Mouse (Mus musculus) thymus, postnatal 4 days (tissue): ENCODE data around the gene Fancg.

Experiments used
- DNase-seq: peaks from one replicate; pipeline ENCODE4 v3.0.0; 2021

The Fancg gene

DNA sequence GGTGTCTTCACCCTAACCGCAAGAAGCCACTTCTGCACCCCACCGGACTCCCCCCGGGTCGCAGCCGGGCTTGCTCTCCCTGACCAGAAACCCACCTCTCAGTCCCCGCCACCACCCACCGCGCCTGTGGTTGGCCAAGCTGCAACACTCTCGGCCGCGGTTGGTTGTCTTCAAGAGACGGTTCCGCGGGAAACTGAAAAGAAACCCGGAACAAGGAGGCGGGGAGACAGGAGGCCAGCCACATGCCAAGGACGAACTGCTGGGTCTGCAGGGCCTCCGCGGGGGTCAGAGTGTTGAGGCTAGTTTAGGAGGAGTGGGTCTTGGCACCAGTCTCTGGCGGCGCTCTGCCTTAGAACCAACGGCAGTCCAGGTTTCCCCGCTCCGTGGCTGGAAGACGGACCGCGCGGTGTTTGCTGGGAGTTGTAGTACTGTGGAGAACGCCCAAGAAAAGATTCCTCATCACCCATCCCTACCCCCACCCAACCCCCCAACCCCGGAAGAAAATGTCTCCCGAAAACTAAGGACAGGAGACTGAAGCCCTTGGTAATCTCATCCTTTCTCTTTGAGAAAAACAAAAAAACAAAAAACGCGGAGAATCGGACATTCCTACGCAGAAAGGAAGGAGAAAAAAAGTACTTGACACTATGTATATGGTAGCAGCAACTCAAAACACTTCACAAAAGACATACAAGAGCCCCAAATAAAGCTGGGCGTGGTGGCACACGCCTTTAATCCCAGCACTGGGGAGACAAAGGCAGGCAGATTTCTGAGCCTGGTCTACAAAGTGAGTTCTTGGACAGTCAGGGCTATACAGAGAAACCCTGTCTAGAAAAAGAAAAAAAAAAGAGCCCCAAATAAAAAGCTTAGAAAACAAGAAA lies at the start of gene Fancg:
TSS of gene Fancg (minus strand) at position 346 of the 878 bp plus-strand sequence.
- peak; percentile 89 for DNase-seq

DNA sequence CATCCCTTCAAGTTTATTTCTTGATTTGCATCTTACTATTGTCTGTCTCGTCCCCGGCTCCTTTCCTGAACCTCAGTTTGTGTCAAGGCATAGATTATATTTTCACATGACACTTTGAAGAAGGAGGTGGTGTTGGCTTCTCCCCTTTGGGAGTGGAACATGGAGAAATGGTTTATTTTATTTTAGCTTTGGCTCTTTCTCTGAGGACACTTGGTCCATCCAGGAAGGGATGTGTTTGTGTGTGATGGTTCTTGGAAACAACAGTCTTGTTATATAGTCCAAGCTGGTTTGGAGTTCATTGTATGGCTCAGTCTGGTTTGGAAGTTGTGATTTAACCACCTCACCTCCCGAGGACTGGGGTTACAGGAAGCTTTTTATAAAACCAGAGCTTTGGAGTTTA lies 49.4 kb upstream of the Fancg start:
- no peak for DNase-seq

DNA sequence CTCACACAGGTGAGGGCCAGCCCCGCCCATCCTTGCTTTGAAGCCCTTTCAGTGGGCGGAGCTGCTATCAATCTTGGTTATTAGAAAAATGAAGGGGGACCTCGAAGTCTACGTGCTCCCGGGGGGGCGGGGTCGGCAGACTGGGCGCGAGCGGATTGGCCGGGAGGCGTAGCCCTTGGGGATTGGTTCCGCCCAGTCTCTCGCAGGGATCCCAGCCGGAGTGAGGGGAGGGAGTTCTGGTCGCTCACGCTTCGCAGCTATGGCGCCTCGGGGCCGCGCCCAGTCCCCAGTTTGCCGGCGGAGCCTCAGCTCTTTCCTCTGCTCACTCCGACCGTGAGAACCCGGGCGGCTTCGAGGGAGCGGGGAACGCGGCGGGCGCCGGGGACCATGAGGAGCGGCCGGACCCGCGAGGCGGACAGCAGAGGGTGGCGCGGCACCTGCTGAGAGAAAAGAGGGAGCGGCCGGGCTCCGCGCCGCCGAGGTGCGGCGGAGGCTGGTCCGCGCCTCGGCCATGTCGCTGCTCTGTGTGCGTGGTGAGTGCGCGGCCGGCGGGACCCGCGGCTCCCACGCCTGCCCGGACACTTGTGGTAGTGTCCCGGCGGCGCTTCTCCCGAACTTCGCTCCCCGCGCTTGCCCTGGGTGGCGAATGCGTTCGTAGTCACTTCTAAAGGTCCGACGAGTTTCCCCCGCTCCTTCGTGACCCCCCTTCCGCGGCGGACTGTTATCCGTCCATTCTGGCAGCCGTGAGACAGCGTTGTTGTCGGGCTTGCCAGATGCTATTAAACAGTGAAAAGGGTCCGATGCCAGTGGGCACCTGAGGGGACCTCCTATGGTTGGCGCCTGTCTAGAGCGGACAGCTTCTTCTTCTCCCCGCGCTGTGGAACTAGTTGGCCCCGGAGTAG lies 48.7 kb upstream of the Fancg start, which contains the start of gene Unc13b:
TSS of gene Unc13b (plus strand) at position 201 of the 902 bp plus-strand sequence.
- peak; percentile 64 for DNase-seq

DNA sequence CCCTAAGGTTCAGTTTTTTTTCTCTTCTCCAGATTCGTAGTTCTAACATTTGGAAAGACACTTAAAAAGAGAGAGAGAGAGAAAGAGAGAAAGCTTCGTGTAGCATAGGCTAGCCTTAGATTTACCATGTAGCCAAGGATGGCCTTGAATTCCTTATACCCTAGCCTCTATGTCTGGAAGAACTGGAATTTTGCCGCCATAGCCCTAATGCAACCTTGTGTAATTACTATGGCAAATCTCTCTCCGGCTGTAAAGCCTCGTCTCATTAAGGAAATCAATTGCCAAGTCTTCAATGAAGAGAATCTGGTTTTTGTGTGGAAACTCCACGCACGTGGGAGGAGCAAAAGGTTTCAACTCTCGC lies 48.1 kb upstream of the Fancg start:
- DNase-seq = no peak

DNA sequence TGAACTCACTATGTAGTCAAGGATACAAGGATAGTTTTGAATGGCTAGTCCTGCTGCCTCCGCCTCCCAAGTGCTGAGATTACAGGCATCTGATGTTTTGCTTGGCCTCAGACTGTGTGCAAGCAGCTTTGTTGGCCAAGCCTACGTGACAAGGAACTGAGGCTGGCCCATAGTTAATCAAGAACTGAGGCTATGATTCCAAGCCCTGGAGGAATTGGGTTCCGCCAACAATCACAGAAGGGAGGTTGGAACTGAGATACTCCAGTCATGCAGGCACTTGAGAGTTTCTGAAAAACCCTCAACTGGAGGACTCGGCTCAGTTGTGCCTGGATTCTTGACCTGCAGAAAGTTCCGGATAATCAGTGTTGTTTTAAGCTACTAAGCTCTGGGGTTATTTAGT lies 47.3 kb upstream of the Fancg start:
- DNase-seq = no peak

DNA sequence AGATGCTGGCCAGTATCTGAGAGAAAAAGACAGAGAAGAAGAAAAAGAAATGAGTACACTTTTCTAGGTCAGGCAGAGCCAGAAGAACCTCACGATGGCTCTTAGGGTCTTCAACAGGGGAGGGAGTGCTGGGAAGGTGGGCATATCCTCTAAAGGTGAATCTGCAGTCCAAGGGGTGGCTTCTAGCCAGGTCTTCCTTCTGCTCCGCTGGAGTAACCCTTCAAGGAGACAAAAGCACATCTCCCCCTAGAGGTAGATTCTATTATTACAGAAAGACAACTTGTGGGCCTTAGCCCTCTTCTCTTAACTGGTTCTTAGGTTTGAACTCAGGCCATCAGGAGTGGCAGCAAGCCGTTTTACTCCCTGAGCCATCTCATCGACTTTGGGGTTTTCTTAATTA lies 42.3 kb upstream of the Fancg start:
- DNase-seq = no peak

DNA sequence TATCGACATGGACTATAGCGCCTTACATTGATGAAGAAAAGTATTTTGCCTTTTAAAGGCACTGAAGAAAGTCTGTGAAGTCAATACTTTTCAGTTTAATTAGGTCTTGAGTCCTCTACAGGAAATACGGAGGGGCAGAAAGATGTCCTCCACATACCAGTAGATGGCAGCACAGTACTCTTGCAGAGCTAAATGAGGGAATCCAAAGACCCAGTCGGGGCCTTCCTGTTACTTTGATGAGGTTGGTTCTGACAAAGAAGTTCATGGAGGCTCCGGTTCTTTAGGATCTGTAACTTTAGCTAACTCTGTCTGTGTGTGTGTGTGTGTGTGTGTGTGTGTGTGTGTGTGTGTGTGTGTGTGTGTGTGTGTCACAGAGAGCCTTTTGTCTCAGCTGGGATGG lies 36.9 kb upstream of the Fancg start:
- DNase-seq = peak; percentile 65

DNA sequence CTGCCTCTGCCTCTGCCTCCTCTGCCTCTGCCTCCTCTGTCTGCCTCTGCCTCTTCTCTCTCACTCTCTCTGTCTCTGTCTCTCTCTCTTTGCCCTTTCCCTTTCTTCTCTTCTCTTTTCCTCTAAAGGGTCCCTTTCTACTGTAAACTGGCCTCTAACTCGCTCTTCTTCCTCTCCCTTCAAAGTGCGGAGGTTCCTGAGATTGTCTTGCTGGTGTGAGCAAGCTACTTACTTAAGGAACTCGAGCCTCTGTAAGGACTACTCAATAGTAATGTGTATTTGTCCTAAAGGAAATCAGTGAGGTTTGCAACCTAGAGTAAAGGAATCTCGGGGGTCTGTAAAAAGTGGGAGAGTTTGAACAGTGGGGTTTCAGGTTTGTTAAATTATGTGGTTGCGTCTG lies 36.3 kb upstream of the Fancg start:
- no peak for DNase-seq

DNA sequence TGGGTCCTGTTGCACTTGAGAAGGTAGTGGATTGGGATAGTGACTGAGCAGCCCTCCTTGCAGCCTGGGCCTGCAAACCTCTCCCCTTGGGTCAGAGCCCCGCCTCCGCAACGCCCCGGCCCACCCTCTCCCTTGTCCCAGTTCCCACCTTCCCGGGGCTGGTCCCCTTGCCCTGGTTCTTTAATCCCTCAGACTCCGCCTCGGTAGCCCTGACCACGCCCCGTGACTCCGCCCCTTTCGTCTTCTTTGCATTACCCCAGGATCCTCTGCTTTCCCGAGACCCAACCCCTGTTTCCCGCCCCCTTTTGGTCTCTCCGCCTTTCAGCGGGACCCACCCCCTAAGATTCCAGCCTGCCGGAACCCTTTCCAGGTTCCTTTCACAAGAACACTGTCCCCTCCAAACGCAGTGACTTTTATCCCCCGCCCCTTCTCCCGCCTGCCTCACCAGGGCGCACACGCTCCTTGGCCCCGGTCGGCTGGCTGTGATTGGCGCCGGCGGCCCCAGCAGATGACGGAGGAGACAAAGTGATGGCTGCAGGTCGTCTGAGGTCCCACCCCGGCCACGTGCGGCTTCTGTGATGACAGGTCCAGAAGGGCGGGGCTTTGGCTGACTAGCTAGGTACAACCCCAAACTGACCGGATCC lies 35.5 kb upstream of the Fancg start, which contains the start of gene Fam214b:
TSS of gene Fam214b (minus strand) at position 562 of the 644 bp plus-strand sequence.
- DNase-seq = peak; percentile 90

DNA sequence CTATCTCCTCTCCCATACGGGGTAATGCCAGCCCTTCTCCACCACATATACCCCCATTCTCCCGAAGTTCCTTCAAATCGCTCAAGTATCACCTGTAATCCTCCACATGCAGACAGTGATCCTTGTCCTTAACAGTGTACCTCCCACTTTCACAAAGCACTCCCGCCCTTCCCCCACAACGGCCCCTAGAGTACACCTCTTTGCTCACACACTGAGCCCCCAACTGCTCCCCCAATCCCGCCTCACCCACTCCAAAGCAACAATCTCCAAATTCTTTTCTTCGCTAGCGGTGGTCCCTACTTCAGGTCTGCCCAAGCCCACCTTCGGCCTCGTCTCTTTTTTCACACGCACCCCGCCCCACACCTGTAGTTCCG lies 35.0 kb upstream of the Fancg start:
- no peak for DNase-seq

DNA sequence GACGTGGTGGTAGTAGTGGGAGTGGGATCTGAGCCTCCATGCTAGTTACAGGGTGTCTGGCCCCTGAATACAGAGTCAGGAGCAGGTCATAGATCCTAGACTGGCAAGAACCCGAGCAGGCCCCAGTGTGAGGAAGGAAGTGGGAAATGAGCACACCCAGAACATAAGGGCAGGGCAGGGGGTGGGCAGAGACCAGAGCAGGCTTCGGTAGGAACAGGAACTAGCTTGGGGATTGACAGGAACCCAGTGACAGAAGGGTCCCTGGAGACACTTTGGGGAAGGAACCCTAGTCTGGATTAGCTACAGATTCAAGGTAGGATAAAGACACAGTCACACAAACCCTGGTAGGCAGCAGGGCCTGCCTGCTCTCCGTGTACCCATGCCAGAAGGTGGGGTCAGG lies 34.4 kb upstream of the Fancg start:
- DNase-seq = no peak

DNA sequence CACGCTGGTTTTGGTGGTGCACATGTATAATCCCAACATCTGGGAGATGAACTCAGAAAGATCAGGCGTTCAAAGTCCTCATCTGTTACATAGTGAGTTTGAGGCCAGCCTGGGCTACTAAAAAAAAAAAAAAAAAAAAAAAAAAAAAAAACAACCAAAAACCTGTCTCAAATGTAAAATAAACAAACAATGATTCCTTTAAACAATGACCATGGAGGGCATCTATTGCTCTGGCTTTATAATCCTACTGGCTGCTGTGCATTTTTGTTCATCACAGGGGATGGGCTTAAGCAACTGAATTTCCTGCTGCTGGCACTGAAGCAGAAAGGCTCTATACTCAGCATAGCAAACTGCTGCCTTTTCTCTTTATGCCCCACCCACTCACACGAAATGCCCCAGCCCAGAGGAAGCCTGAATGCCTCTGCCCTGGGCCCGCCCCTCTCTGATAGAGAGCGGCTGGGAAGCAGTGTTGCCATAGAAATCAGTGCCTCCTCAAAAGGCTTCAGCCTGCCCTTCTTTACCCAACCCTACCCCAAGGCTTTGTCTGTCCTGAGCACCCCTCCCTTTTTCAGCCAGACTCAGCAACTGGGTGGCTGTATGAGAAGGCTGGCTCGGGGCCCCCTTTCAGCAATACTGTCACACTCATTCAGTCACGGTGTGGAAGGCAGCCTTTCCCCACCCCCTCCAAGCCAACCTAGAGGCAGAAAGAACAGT lies 33.5 kb upstream of the Fancg start:
- peak; percentile 66 for DNase-seq

DNA sequence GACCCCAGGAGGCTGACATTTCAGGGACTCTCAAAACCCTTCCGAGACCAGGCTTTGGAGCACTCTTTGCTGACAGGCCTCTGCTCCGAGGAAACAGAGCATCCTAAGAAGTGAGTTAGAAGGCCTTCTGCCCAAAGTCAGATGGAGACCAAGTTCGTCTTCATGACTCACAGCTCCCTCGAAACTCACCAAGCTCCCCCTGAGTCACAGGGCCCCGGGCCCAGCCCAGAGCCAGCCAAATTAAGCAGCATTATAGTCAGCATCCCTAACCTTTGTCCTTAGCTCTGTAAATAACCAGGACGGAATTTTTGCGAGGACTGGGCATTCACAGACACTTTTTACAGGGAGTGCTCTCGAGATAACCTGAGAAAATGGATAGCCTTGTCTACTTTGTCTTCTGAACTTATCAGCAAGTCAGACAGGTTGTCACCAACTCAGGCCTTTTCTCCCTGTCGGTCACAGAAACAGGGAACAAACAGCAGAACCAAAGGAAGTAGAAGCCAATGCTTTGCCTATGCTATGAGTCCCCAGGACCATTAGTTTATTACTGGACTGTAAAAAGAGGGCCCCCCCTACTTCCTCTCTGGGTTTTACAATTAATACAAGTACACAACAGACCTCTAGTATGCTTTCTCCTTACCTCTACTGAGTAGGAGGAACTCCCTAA lies 30.7 kb upstream of the Fancg start:
- DNase-seq = no peak

DNA sequence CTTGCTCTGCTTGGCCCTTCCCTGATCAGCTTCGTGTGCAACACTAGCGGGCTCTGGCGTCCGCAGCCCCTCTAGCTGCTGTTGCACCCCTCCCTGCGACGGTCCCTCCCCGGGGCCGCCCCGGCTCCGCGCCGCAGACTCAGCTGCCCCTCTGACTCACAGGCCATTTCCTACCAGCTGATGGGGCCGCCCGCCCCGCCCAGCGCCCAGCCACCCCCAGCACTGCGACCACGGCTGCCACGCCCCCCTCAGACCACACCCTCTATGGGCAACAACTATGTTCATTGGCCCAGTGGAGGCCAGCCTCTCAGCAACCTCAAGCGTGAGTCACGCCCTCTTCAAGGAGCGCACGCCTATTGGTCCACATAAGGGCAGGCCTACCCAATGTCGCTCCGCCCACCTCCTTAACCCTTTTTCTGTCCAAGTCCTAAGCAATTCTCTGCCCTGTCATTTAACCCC lies 29.8 kb upstream of the Fancg start:
- DNase-seq = peak; percentile 94

DNA sequence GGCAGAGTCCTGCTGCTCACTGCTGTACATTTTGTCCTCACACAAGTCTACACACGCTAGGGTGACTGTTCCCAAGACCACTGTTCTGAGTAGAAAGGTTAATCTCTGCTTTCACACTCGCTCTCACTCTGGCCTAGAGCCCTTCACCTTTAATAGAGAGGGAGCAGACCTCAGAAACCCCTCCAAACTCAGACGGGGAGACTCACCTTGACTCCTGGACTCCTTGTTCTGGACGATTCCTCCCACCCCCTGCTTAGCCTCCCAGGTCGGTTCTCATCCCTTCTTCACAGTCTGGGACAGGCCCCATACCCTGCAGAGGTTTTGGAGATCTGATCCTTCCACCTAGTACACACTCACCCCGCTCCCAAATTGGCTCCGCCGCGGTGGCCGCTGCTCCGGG lies 29.3 kb upstream of the Fancg start:
- DNase-seq = no peak

DNA sequence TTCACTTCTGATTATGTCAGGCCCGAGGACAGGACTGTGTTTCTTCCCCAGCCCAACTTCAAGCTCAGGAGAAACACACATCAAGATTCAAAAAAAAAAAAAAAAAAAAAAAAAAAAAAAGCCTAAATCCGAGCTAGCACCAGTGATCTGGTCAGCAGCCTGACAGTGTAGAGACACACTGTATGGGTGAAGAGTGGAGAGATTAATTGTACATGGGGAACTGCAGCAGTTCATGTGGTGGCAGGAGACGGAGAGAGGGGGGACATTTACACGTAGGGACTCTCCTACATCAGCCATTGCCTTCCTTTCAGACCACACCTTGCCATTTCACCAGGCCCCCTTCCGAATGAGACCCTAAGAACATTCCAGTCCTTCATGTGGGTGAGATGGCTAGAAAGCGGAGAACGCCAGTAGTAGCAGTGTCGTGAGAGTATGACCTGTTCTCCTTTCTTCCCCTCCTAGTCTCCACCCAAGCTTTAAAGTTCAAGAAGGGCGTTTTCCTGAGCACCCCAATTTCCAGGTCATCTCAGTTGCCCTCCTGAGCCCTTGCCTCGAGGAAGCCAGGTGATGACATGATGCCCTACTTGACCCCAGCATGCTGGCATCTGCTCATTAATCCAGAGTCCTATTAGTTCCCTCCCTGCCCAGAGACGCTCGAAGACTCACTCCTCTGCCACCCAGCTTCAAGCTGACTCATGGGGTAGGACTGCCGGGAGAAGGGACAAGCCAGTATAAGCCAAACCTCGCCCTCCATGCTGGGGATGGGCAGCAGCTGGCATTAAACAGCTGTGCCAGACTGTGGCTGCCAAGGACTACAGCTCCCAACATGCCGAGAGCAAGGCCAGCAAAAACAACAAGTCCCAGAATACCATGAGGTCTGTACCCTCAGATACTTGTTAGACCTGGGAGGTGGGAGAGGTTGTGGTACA lies 28.5 kb upstream of the Fancg start:
- no peak for DNase-seq

DNA sequence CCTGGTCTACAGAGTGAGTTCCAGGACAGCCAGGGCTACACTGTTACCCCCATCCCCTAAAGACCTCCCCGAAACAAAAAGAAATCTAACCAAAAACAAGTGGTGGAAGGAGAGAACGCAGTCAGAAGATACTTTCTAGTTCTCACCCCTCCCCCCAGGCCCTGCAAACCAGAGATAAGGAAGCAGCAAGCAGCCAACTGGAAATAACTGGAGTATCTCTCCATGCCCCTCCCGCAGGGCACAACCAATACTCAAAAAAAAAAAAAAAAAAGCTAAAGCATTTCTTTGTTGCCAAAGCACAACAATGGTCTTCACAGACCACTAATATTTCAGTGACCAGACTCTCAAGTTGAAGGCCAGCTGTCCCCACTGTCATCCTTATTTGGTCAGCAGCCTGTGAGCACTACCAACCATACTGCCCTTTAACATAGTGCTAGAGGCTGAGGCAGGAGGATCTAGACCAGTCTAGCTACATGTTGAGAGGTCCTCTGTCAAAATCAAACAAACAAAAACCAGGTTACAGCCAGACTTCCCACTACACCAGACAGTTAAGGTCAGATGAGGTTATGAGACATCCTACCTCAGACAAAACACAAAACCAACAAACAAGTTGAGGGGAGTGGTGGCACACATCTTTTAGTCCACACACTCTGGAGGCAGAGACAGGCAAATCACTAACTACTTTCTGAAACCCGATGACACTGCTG lies 27.7 kb upstream of the Fancg start:
- DNase-seq = no peak

DNA sequence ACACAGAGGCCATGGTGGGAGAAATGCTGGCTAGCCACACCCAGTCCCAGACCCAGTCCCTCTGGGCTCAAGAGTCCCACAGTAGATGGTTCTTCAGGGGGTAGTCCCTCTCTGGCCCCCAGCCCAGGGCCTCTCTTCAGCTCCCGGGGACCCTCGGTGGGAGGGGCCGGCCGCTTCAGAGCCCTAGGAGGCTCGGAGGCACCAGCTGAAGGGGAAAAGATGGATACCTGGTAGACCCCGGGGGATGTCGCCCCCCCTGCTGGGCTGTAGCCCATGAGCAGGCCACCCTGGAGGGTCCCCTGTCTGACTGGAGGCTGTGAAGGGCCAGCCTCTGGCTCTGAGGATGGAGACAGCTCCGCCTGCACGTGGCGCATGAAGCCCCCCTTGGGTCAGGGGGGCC lies 26.1 kb upstream of the Fancg start:
- DNase-seq = no peak

DNA sequence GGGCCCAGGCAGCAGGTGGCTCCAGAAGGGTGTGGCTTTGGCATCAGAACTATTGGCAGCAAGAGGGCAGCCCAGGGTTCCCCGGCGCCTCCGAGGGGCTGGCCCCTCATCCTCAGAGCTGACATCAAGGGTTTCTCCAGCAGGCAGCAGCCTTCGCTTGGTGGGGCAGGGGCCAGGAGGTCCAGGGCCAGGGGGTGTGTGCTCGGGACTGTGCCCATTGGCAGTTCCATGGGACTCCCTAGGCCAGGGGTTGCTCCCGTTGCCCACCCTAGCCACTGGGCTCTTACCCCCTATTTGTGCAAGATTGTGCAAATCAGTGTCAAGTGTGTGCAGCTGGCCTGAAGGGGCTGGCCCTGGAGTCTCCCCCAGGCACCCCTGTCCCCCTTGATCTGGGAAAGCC lies 25.5 kb upstream of the Fancg start:
- no peak for DNase-seq

DNA sequence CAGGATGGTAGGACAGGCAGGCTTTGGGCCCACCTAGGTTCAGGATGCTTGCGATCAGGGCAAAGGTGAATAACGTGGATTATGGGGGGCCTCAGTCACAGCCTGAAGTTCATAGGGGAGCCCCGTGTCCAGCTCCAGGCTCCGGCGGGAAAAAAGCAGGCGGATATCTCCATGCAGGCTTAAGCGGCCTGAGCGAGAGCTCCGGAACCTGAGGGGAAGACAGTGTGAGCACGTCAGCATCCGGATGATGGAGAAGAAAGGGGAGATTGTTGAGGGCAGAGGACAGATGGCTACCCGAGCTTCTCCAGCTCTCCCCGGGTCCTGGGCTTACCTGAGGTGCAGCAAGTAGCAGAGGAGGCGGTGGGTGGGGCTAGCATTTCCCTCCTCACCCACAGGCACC lies 23.2 kb upstream of the Fancg start:
- no peak for DNase-seq
